Mouse (Mus musculus): Measurements from ENCODE around the gene Bbip1. TPM values are rescaled to one million over a fixed set of nuclear protein-coding genes. Genes with fewer than 3 reads are reported as not detected.
A peak's percentile ranks its signal among the peaks of the same experiment; 100 is the strongest.

The Bbip1 gene
- total and polyA plus RNA-seq, 3 experiments: 71.3 to 75.9 TPM; not detected in 1

DNA sequence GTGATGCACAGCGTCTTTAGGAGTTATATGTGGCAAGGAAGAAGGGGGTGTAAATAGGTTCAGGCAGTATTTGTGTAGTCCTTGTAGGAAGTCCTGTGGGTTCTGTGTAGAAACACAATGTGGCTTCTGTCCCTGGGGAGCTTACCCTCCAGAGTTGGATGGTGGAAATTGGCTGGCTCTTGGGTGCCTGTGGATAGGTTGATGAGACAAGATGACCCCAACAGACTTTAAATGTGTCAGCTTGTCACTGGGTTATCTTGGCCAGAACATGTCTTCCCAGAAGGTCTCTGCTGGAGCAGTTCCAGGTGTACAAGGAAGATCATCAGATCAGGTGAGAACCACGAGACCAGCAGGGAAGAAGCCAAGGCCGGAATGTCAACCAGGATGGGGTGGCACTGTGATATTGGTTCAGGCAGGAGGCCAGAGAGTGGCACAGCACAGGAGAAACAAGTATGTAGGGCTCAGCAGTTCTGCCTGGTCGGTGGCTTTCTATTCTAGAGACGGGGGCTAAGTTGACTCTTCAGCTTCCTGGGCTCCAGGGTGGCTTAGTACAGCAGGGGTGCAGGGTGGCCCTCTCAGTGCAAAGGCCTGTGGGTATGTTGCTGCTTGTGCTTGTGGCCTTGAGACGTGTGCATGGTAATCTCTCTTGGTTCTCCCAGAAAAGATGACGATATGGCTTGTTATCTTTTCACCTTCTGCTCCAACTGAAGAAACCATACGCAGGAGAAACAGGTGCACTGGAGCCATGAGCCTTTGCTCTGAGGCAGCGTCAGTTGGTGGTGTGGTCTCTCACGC lies 57.7 kb downstream of the Bbip1 start (continued):
- TF ChIP-seq USF2 (IDR thresholded peaks at IDR 0.05; ENCODE audit: borderline replicate concordance in 1 of 2, insufficient read depth in 1 of 2, low read depth in 1 of 2, low read length in 2 of 2): 0 out of 4 replicates have a peak, but pooled peaks of 1 of the 2 experiments have one; percentile 14

DNA sequence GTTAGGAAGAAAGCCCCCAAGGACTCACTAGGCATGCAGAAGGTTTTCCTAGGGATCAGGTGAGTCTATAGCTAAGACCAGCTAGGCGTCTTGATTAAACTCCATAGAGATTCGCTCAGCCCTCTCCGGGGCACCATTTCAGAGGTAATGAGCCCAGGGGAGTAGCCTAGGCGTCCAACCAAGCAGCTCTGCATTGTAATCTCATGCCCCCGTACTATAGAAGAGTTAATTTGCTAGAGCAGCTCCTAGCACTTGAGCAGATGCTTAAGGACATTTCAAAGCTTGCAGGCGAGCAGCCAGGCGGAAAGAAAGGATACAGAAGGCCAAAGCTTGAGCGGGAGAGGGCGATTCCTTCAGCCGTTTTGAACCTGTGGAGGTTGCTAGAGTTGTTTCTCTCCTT lies 59.0 kb downstream of the Bbip1 start:
- Histone ChIP-seq H3K27ac (ENCODE audit: control insufficient read depth, low read depth, low read length) (no peak overlapping the region), H3K4me1 (ENCODE audit: control insufficient read depth in 1 of 2, insufficient read depth in 2 of 2, low read length in 2 of 2) (peaks cover 39 to 42% of the 10 kb centered on the region in 2 experiments)

DNA sequence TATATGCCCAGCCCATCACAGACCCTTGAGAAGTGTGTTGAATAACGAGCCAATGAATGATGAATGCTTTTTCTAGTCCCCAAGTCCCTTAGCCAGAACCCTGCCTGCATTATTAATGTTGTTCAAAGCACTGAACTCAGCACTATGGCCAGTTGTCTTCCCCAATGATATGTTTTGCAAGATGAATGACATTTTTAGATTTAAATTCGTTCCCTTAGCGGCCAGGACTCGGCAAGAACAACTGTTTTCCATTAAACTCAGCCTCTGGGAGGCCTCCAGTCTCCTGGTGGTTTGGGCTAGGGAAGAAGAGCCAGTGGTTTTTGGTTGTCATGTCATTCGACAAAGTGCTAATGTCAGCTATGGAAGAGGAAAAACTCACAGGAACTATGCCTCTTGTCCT lies 62.6 kb downstream of the Bbip1 start:
- DNase-seq (ENCODE audit: low read depth, low spot score): no peak
- Histone ChIP-seq H3K4me3 (ENCODE audit: control insufficient read depth in 1 of 2, insufficient read depth in 1 of 2, low read depth in 2 of 2, low read length in 2 of 2) (no peak overlapping the region), H3K27ac (ENCODE audit: control insufficient read depth, low read depth, low read length) (no peak overlapping the region)

More for the DNA sequence above, 59.0 kb downstream of the Bbip1 start:
- Histone ChIP-seq H3K4me3 (ENCODE audit: control insufficient read depth in 1 of 2, insufficient read depth in 1 of 2, low read depth in 2 of 2, low read length in 2 of 2) (no peak overlapping the region), H3K9me3 (replicated peaks; ENCODE audit: insufficient read depth, low read length) (no peaks in the 10 kb centered on the region), H3K9ac (ENCODE audit: control insufficient read depth, low read depth, low read length, poor library complexity, severe bottlenecking) (no peak overlapping the region), H3K36me3 (ENCODE audit: control insufficient read depth in 1 of 2, insufficient read depth in 2 of 2, low read length in 2 of 2) (peaks cover 0 to 42% of the 10 kb centered on the region in 2 experiments; a peak in 2 of 4 replicates), H3K79me2 (ENCODE audit: control insufficient read depth, insufficient read depth, low read length, poor library complexity) (no peaks in the 10 kb centered on the region), H3K27me3 (ENCODE audit: control insufficient read depth in 1 of 2, insufficient read depth in 2 of 2, low read length in 2 of 2) (no peaks in the 10 kb centered on the region)
- no peak for DNase-seq (ENCODE audit: low read depth, low spot score)
- TF ChIP-seq CHD1 (IDR thresholded peaks at IDR 0.05; ENCODE audit: low read depth, low read length) (no peak), MAZ (IDR thresholded peaks at IDR 0.05; ENCODE audit: low read depth, low read length) (no peak), USF2 (IDR thresholded peaks at IDR 0.05; ENCODE audit: borderline replicate concordance in 1 of 2, insufficient read depth in 1 of 2, low read depth in 1 of 2, low read length in 2 of 2) (no peak), EP300 (IDR thresholded peaks at IDR 0.05; ENCODE audit: low read depth in 1 of 2, low read length in 2 of 2) (no peak), MAFK (IDR thresholded peaks at IDR 0.05; ENCODE audit: borderline replicate concordance, low read depth, low read length) (no peak), MXI1 (IDR thresholded peaks at IDR 0.05; ENCODE audit: low read depth, low read length) (no peak), GABPA (IDR thresholded peaks at IDR 0.05; ENCODE audit: low read depth, low read length) (no peak), RCOR1 (IDR thresholded peaks at IDR 0.05; ENCODE audit: low read depth, low read length) (no peak), ELF1 (IDR thresholded peaks at IDR 0.05; ENCODE audit: low read depth, low read length) (no peak)

More for the DNA sequence above, 62.6 kb downstream of the Bbip1 start:
- H3K79me2 ChIP-seq (ENCODE audit: control insufficient read depth, insufficient read depth, low read length, poor library complexity): no peaks in the 10 kb centered on the region
- no peak overlapping the region for H3K9ac ChIP-seq (ENCODE audit: control insufficient read depth, low read depth, low read length, poor library complexity, severe bottlenecking)
- TF ChIP-seq MEF2A (IDR thresholded peaks at IDR 0.05; ENCODE audit: extremely low read depth, insufficient replicate concordance, low read depth, low read length, poor library complexity, severe bottlenecking): no peak
- TF ChIP-seq MYC (IDR thresholded peaks at IDR 0.05; ENCODE audit: low read depth, low read length): no peak
- TF ChIP-seq CTCF (IDR thresholded peaks at IDR 0.05 in 2 of 3, conservative IDR thresholded peaks at IDR 0.05 in 1 of 3; ENCODE audit: control insufficient read depth in 1 of 3, insufficient read depth in 1 of 3, low read depth in 2 of 3, low read length in 3 of 3, poor library complexity in 1 of 3, severe bottlenecking in 1 of 3): no peak
- TF ChIP-seq USF2 (IDR thresholded peaks at IDR 0.05; ENCODE audit: borderline replicate concordance in 1 of 2, insufficient read depth in 1 of 2, low read depth in 1 of 2, low read length in 2 of 2): no peak
- no peak for TF ChIP-seq GABPA (IDR thresholded peaks at IDR 0.05; ENCODE audit: low read depth, low read length)
- no peak for TF ChIP-seq SIN3A (IDR thresholded peaks at IDR 0.05; ENCODE audit: low read length)
- TF ChIP-seq TAL1 (IDR thresholded peaks at IDR 0.05; ENCODE audit: low read length): no peak
- TF ChIP-seq EP300 (IDR thresholded peaks at IDR 0.05; ENCODE audit: low read depth in 1 of 2, low read length in 2 of 2): no peak
- no peak for TF ChIP-seq MYB (IDR thresholded peaks at IDR 0.05; ENCODE audit: low read depth, low read length)
- no peaks in the 10 kb centered on the region for H3K9me3 ChIP-seq (replicated peaks; ENCODE audit: insufficient read depth, low read length)
- H3K4me1 ChIP-seq (ENCODE audit: control insufficient read depth in 1 of 2, insufficient read depth in 2 of 2, low read length in 2 of 2): peaks cover 12 to 13% of the 10 kb centered on the region in 2 experiments
- no peaks in the 10 kb centered on the region for H3K27me3 ChIP-seq (ENCODE audit: control insufficient read depth in 1 of 2, insufficient read depth in 2 of 2, low read length in 2 of 2)
- peaks cover 0 to 7% of the 10 kb centered on the region in 2 experiments; a peak in 2 of 4 replicates for H3K36me3 ChIP-seq (ENCODE audit: control insufficient read depth in 1 of 2, insufficient read depth in 2 of 2, low read length in 2 of 2)

Measured in MEL (cell line).